Mouse (Mus musculus) ES-E14 (cell line): ENCODE results near the gene Zc3h12c.

Experiments
- CHD2 ChIP-seq: IDR thresholded peaks from 2 replicates; pipeline ENCODE4 v1.6.1; 2014; ENCODE audit warnings: mild to moderate bottlenecking, low read depth, low read length, inconsistent platforms
- MAFK ChIP-seq: IDR thresholded peaks from 2 replicates; pipeline ENCODE4 v1.6.1; 2014; ENCODE audit warnings: mild to moderate bottlenecking, low read depth, low read length, inconsistent platforms; ENCODE audit not compliant: insufficient read depth

DNA sequence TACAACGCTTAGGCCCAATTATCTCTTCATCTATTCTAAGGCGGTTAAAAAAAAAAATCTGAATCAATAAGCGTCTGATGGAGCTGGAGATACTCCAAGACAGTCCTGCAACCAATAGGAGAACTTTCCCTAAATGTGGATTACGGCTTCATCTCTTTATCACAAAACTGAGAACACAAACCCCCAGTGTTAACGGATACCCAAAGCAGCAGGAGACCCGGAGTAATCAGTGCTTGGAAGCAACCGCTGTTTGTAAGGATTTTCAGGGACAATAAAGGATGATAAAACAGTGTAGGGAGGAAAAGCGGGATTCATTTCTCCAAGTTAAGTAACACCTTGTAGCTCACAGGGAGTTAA is 888 bp downstream of the Zc3h12c start:
- TF ChIP-seq CHD2 (no peak), MAFK (no peak)
